Mouse (Mus musculus) cerebellum, adult 2 months (tissue): ENCODE measurements around the gene Rbm38.

Experiments used
- CTCF ChIP-seq: fragments of 200-500 bp; IDR thresholded peaks from 2 replicates; pipeline ENCODE4 v1.5.1; 2011; ENCODE audit warnings: low read depth, mild to moderate bottlenecking, control low read depth, low read length, moderate library complexity, borderline replicate concordance; ENCODE audit not compliant: insufficient read depth
- POLR2A ChIP-seq: fragments of 200-500 bp; IDR thresholded peaks from 2 replicates; pipeline ENCODE4 v1.6.1; 2011; ENCODE audit warnings: low read length, control low read depth, borderline replicate concordance; ENCODE audit not compliant: insufficient read depth

GRCm38 (mm10) chr2:172998478-172998877, 21.8 kb upstream of the Rbm38 start:
- TF ChIP-seq CTCF, result no peak
- no peak for TF ChIP-seq POLR2A
